Mouse (Mus musculus): ENCODE results near the gene Perm1. TPM values are rescaled to one million over a fixed set of nuclear protein-coding genes. Genes with fewer than 3 reads are reported as not detected.

Perm1 gene
- polyA plus RNA-seq, 1 experiment from 2014 or later = 0.92 TPM

GRCm38 (mm10) chr4:156228393-156229024 is 12.8 kb downstream of the Perm1 start:
- no peaks in the 10 kb centered on the region for H3K27me3 ChIP-seq (ENCODE audit: control insufficient read depth, insufficient read depth, low read length)
- no peak overlapping the region for H3K4me3 ChIP-seq (ENCODE audit: low read length)
- WGBS = 19% methylated on average over 12 of the region's 12 CpGs
- peak overlapping the region; percentile 15; the same call in 1 of the 2 replicates for H3K4me2 ChIP-seq (replicated peaks; ENCODE audit: low read depth, low read length)
- ATAC-seq (ENCODE audit: low FRiP score, low TSS enrichment) = peak; percentile 43; the same call in 1 of the 2 replicates
- H3K9ac ChIP-seq (ENCODE audit: low read depth, low read length) = 0 out of 2 replicates have a peak overlapping the region, but pooled peaks have one; percentile 28
- H3K27ac ChIP-seq (ENCODE audit: low read depth, low read length) = no peak overlapping the region
- H3K9me3 ChIP-seq (ENCODE audit: control insufficient read depth, low read length) = no peaks in the 10 kb centered on the region
- H3K4me1 ChIP-seq (ENCODE audit: control insufficient read depth, insufficient read depth, low read length) = peaks cover 7% of the 10 kb centered on the region
- peaks cover 42% of the 10 kb centered on the region for H3K36me3 ChIP-seq (ENCODE audit: control insufficient read depth, insufficient read depth, low read length)

- 3% methylated on average over 17 of the region's 17 CpGs for WGBS
- peak overlapping the region; percentile 82 for H3K4me2 ChIP-seq (replicated peaks; ENCODE audit: low read depth, low read length)
- peak overlapping the region; percentile 2; the same call in 1 of the 2 replicates for H3K27ac ChIP-seq (ENCODE audit: low read depth, low read length)
- H3K9ac ChIP-seq (ENCODE audit: low read depth, low read length) = peak overlapping the region; percentile 59
- ATAC-seq (ENCODE audit: low FRiP score, low TSS enrichment) = no peak
- peak overlapping the region; percentile 83 for H3K4me3 ChIP-seq (ENCODE audit: low read length)
- no peaks in the 10 kb centered on the region for H3K9me3 ChIP-seq (ENCODE audit: control insufficient read depth, low read length)
- peaks cover 59% of the 10 kb centered on the region for H3K36me3 ChIP-seq (ENCODE audit: control insufficient read depth, insufficient read depth, low read length)
- H3K4me1 ChIP-seq (ENCODE audit: control insufficient read depth, insufficient read depth, low read length) = peaks cover 9% of the 10 kb centered on the region
- no peaks in the 10 kb centered on the region for H3K27me3 ChIP-seq (ENCODE audit: control insufficient read depth, insufficient read depth, low read length)
Observed at GRCm38 (mm10) chr4:156234021-156234501, 18.4 kb downstream of the Perm1 start.

- Histone ChIP-seq H3K27ac (ENCODE audit: low read depth, low read length) (peak within 1 kb of the TSS; percentile 97; the same call in 1 of the 2 replicates), H3K4me1 (ENCODE audit: control insufficient read depth, insufficient read depth, low read length) (peaks cover 9% of the 10 kb centered on the region), H3K36me3 (ENCODE audit: control insufficient read depth, insufficient read depth, low read length) (peaks cover 60% of the 10 kb centered on the region), H3K4me2 (replicated peaks; ENCODE audit: low read depth, low read length) (peak within 1 kb of the TSS; percentile 82), H3K9ac (ENCODE audit: low read depth, low read length) (peak within 1 kb of the TSS; percentile 79), H3K4me3 (ENCODE audit: low read length) (peak within 1 kb of the TSS; percentile 83), H3K9me3 (ENCODE audit: control insufficient read depth, low read length) (no peaks in the 10 kb centered on the region), H3K27me3 (ENCODE audit: control insufficient read depth, insufficient read depth, low read length) (no peaks in the 10 kb centered on the region)
- 0% methylated on average over 30 of the region's 48 CpGs for WGBS
- peak; percentile 47 for ATAC-seq (ENCODE audit: low FRiP score, low TSS enrichment)
Observed at GRCm38 (mm10) chr4:156234701-156235213, 19.1 kb downstream of the Perm1 start, which contains the start of gene Plekhn1. Gene Plekhn1 (minus strand): TSS chr4:156234857.

- WGBS = 1% methylated on average over 15 of the region's 15 CpGs
- H3K9ac ChIP-seq (ENCODE audit: low read depth, low read length) = peak overlapping the region; percentile 79; the same call in 1 of the 2 replicates
Observed at GRCm38 (mm10) chr4:156235360-156235770, 19.7 kb downstream of the Perm1 start.

GRCm38 (mm10) chr4:156235808-156236533 is 20.3 kb downstream of the Perm1 start, which contains the start of gene Noc2l:
Gene Noc2l (plus strand): TSS chr4:156236010.
- H3K4me3 ChIP-seq (ENCODE audit: low read length) = peak within 1 kb of the TSS; percentile 83
- peaks cover 61% of the 10 kb centered on the region for H3K36me3 ChIP-seq (ENCODE audit: control insufficient read depth, insufficient read depth, low read length)
- H3K4me1 ChIP-seq (ENCODE audit: control insufficient read depth, insufficient read depth, low read length) = peaks cover 9% of the 10 kb centered on the region
- H3K27me3 ChIP-seq (ENCODE audit: control insufficient read depth, insufficient read depth, low read length) = no peaks in the 10 kb centered on the region
- peak; percentile 89 for ATAC-seq (ENCODE audit: low FRiP score, low TSS enrichment)
- no peaks in the 10 kb centered on the region for H3K9me3 ChIP-seq (ENCODE audit: control insufficient read depth, low read length)
- H3K27ac ChIP-seq (ENCODE audit: low read depth, low read length) = peak within 1 kb of the TSS; percentile 97
- H3K9ac ChIP-seq (ENCODE audit: low read depth, low read length) = peak within 1 kb of the TSS; percentile 79
- WGBS = under 1% methylated on average over 90 of the region's 90 CpGs
- H3K4me2 ChIP-seq (replicated peaks; ENCODE audit: low read depth, low read length) = peak within 1 kb of the TSS; percentile 82

More at GRCm38 (mm10) chr4:156235360-156235770, 19.7 kb downstream of the Perm1 start:
- no peaks in the 10 kb centered on the region for H3K9me3 ChIP-seq (ENCODE audit: control insufficient read depth, low read length)
- H3K36me3 ChIP-seq (ENCODE audit: control insufficient read depth, insufficient read depth, low read length) = peaks cover 61% of the 10 kb centered on the region
- peak; percentile 18 for ATAC-seq (ENCODE audit: low FRiP score, low TSS enrichment)
- no peaks in the 10 kb centered on the region for H3K27me3 ChIP-seq (ENCODE audit: control insufficient read depth, insufficient read depth, low read length)
- peak overlapping the region; percentile 83 for H3K4me3 ChIP-seq (ENCODE audit: low read length)
- peaks cover 9% of the 10 kb centered on the region for H3K4me1 ChIP-seq (ENCODE audit: control insufficient read depth, insufficient read depth, low read length)
- no peak overlapping the region for H3K27ac ChIP-seq (ENCODE audit: low read depth, low read length)
- H3K4me2 ChIP-seq (replicated peaks; ENCODE audit: low read depth, low read length) = peak overlapping the region; percentile 48

- peak overlapping the region; percentile 83 for H3K4me3 ChIP-seq (ENCODE audit: low read length)
- H3K27me3 ChIP-seq (ENCODE audit: control insufficient read depth, insufficient read depth, low read length) = no peaks in the 10 kb centered on the region
- 27% methylated on average over 55 of the region's 60 CpGs for WGBS
- H3K4me1 ChIP-seq (ENCODE audit: control insufficient read depth, insufficient read depth, low read length) = peaks cover 9% of the 10 kb centered on the region
- ATAC-seq (ENCODE audit: low FRiP score, low TSS enrichment) = no peak
- H3K4me2 ChIP-seq (replicated peaks; ENCODE audit: low read depth, low read length) = peak overlapping the region; percentile 60
- H3K9ac ChIP-seq (ENCODE audit: low read depth, low read length) = peak overlapping the region; percentile 79
- peaks cover 61% of the 10 kb centered on the region for H3K36me3 ChIP-seq (ENCODE audit: control insufficient read depth, insufficient read depth, low read length)
- peak overlapping the region; percentile 97; the same call in 1 of the 2 replicates for H3K27ac ChIP-seq (ENCODE audit: low read depth, low read length)
- H3K9me3 ChIP-seq (ENCODE audit: control insufficient read depth, low read length) = no peaks in the 10 kb centered on the region
Observed at GRCm38 (mm10) chr4:156236651-156237447, 21.2 kb downstream of the Perm1 start.

GRCm38 (mm10) chr4:156249567-156249966 is 33.9 kb downstream of the Perm1 start:
- peaks cover 3% of the 10 kb centered on the region; the same call in 1 of the 2 replicates for H3K4me1 ChIP-seq (ENCODE audit: control insufficient read depth, insufficient read depth, low read length)
- no peak overlapping the region for H3K9ac ChIP-seq (ENCODE audit: low read depth, low read length)
- H3K9me3 ChIP-seq (ENCODE audit: control insufficient read depth, low read length) = no peaks in the 10 kb centered on the region
- ATAC-seq (ENCODE audit: low FRiP score, low TSS enrichment) = no peak
- H3K4me3 ChIP-seq (ENCODE audit: low read length) = no peak overlapping the region
- H3K27ac ChIP-seq (ENCODE audit: low read depth, low read length) = no peak overlapping the region
- peaks cover 48% of the 10 kb centered on the region for H3K36me3 ChIP-seq (ENCODE audit: control insufficient read depth, insufficient read depth, low read length)
- peaks cover 15% of the 10 kb centered on the region for H3K27me3 ChIP-seq (ENCODE audit: control insufficient read depth, insufficient read depth, low read length)
- 59% methylated on average over 11 of the region's 11 CpGs for WGBS
- H3K4me2 ChIP-seq (replicated peaks; ENCODE audit: low read depth, low read length) = no peak overlapping the region

GRCm38 (mm10) chr4:156251081-156251480 is 35.4 kb downstream of the Perm1 start:
- peaks cover 13% of the 10 kb centered on the region; the same call in 1 of the 2 replicates for H3K4me1 ChIP-seq (ENCODE audit: control insufficient read depth, insufficient read depth, low read length)
- no peak overlapping the region for H3K9ac ChIP-seq (ENCODE audit: low read depth, low read length)
- no peaks in the 10 kb centered on the region for H3K9me3 ChIP-seq (ENCODE audit: control insufficient read depth, low read length)
- H3K36me3 ChIP-seq (ENCODE audit: control insufficient read depth, insufficient read depth, low read length) = peaks cover 32% of the 10 kb centered on the region
- H3K27ac ChIP-seq (ENCODE audit: low read depth, low read length) = no peak overlapping the region
- WGBS = 63% methylated on average over 8 of the region's 8 CpGs
- no peak overlapping the region for H3K4me2 ChIP-seq (replicated peaks; ENCODE audit: low read depth, low read length)
- no peak overlapping the region for H3K4me3 ChIP-seq (ENCODE audit: low read length)
- H3K27me3 ChIP-seq (ENCODE audit: control insufficient read depth, insufficient read depth, low read length) = peaks cover 27% of the 10 kb centered on the region
- ATAC-seq (ENCODE audit: low FRiP score, low TSS enrichment) = no peak
